ENCODE assay signal across 8 mouse cellular contexts in genomic region chr3:152106225-152107148, GRCm38 (mm10). TPM values are rescaled to one million over a fixed set of nuclear protein-coding genes. Genes with fewer than 3 reads are reported as not detected.
DNase-seq lines count a peak whose midpoint lies in the region; ATAC-seq and TF ChIP-seq lines count a peak whose summit lies in the region.

No protein-coding gene starts in this region.

- 0 out of 2 replicates have a peak overlapping the region, but pooled peaks have one; percentile 28 for H3K9ac ChIP-seq in heart, embryonic 11.5 days (ENCODE audit: low read depth, low read length)
- H3K9ac ChIP-seq in neural tube, embryonic 11.5 days (ENCODE audit: low read length) = peak overlapping the region; percentile 33

- H3K36me3 ChIP-seq in heart, embryonic 11.5 days (ENCODE audit: control insufficient read depth, insufficient read depth, low read length) = no peaks in the 10 kb centered on the region
- no peaks in the 10 kb centered on the region for H3K36me3 ChIP-seq in neural tube, embryonic 11.5 days (ENCODE audit: control insufficient read depth, insufficient read depth, low read length)

- TF ChIP-seq POLR2A in brain, embryonic 14.5 days (IDR thresholded peaks at IDR 0.05; ENCODE audit: borderline replicate concordance, extremely low read depth, insufficient read depth, insufficient read length, poor library complexity, severe bottlenecking) = no peak

- H3K4me2 ChIP-seq in heart, embryonic 11.5 days = peak overlapping the region; percentile 83
- H3K4me2 ChIP-seq in neural tube, embryonic 11.5 days (ENCODE audit: low read depth) = peak overlapping the region; percentile 83

- peaks cover 5% of the 10 kb centered on the region; the same call in 1 of the 2 replicates for H3K27me3 ChIP-seq in heart, embryonic 11.5 days (ENCODE audit: control insufficient read depth, insufficient read depth, low read length)
- no peaks in the 10 kb centered on the region for H3K27me3 ChIP-seq in neural tube, embryonic 11.5 days (ENCODE audit: control insufficient read depth, insufficient read depth, low read length)

- H3K4me1 ChIP-seq in heart, embryonic 11.5 days (ENCODE audit: control insufficient read depth, insufficient read depth, low read length) = peaks cover 30% of the 10 kb centered on the region
- H3K4me1 ChIP-seq in neural tube, embryonic 11.5 days (ENCODE audit: control insufficient read depth, insufficient read depth, low read length) = peaks cover 3% of the 10 kb centered on the region; the same call in 1 of the 2 replicates

- 3% methylated on average over 28 of the region's 28 CpGs for WGBS in heart, embryonic 11.5 days (ENCODE audit: insufficient replicate concordance)
- WGBS in neural tube, embryonic 11.5 days = 1% methylated on average over 28 of the region's 28 CpGs

- TF ChIP-seq CTCF in brain, embryonic 14.5 days (IDR thresholded peaks at IDR 0.05; ENCODE audit: borderline replicate concordance, extremely low read depth, insufficient read depth, insufficient read length) = no peak

- 0 out of 2 replicates have a peak, but pooled peaks have one; percentile 10 for ATAC-seq in heart, embryonic 11.5 days (replicated peaks; ENCODE audit: insufficient number of reproducible peaks, low FRiP score, low TSS enrichment)
- ATAC-seq in frontal cortex, adult (ENCODE audit: low TSS enrichment) = peak; percentile 79
- peak; percentile 18 for ATAC-seq in neural tube, embryonic 11.5 days (ENCODE audit: insufficient read depth, low FRiP score, low TSS enrichment)

- intact Hi-C loops in heart, postnatal 36 days (cut with DNase I) = no loop called here

- peak overlapping the region; percentile 40 for H3K4me3 ChIP-seq in heart, embryonic 11.5 days (ENCODE audit: low read depth, low read length)
- H3K4me3 ChIP-seq in neural tube, embryonic 11.5 days (ENCODE audit: low read depth, low read length) = peak overlapping the region; percentile 28

- no peak overlapping the region for H3K27ac ChIP-seq in heart, embryonic 11.5 days (ENCODE audit: low read depth, low read length)
- H3K27ac ChIP-seq in neural tube, embryonic 11.5 days (ENCODE audit: low read depth, low read length) = no peak overlapping the region

- no peaks in the 10 kb centered on the region for H3K9me3 ChIP-seq in heart, embryonic 11.5 days (replicated peaks; ENCODE audit: control insufficient read depth, low read length)
- no peaks in the 10 kb centered on the region for H3K9me3 ChIP-seq in neural tube, embryonic 11.5 days (ENCODE audit: control insufficient read depth, low read length)

- DNase-seq in heart, postnatal 36 days = no peak
- DNase-seq in brain, embryonic 14.5 days (ENCODE audit: low read depth) = peak; percentile 79
- peak; percentile 62 to 78 for DNase-seq in left cerebral cortex, adult 18-20 months (ENCODE audit: low spot score in 2 of 2)
- peak; percentile 40 for DNase-seq in neural tube, embryonic 11.5 days (ENCODE audit: low spot score)
- no peak for DNase-seq in gastrocnemius, postnatal 25 days
- DNase-seq in B cell, adult 2 months = no peak

RNA-seq across cellular contexts. Expression of gene Gipc2, which starts 59.5 kb away (rescaled TPM):
- polyA plus RNA-seq in heart, embryonic 11.5 days (2014; fragmentation: Nextera tagmentation; extraction: Ambion mirVana) = 3.8 and 4.4 TPM in 2 replicates
- 1 to 10 TPM; 3.5 to 3.6 TPM for total RNA-seq in heart, postnatal 36 days (2021)
- polyA plus RNA-seq in brain, embryonic 14.5 days (2012; rRNA removed) = 4.6 and 6.0 TPM in 2 replicates
- total RNA-seq in left cerebral cortex, adult 18-20 months (2021) = 1 to 10 TPM; 3.2 to 3.5 TPM
- polyA plus RNA-seq in neural tube, embryonic 11.5 days (2014; fragmentation: Nextera tagmentation; extraction: Ambion mirVana) = 1.1 and 1.6 TPM in 2 replicates
- total RNA-seq in gastrocnemius, postnatal 25 days (2021) = under 1 TPM; 0.24 to 0.59 TPM

Comparison
In these comparisons a context has a peak if more than half of its experiments do, and no peak if none do; other contexts are left out.
1. ATAC-seq: peak in every context shown above with its lines; median percentile 79 in frontal cortex, adult; 18 in neural tube, embryonic 11.5 days; 10 in heart, embryonic 11.5 days.
2. DNase-seq: peak in brain, embryonic 14.5 days (single experiment), left cerebral cortex, adult 18-20 months (2 of 2) and neural tube, embryonic 11.5 days (single experiment); none in heart, postnatal 36 days (0 of 2), gastrocnemius, postnatal 25 days (single experiment) and B cell, adult 2 months (0 of 2).